Mouse (Mus musculus) hindbrain, embryonic 15.5 days (tissue): ENCODE measurements around the gene Zcchc17. TPM values are rescaled to one million over a fixed set of nuclear protein-coding genes. Genes with fewer than 3 reads are reported as not detected.

ENCODE experiments used
- polyA plus RNA-seq: library from polyadenylated mRNA; unstranded; fragments of >200 nt; fragmentation: Nextera tagmentation; extraction: Ambion mirVana; gene quantifications from 2 replicates; pipeline ENCODE4 v1.2.1, GENCODE M21; 2015

Zcchc17 gene
- polyA plus RNA-seq, 1 experiment from 2014 or later = 85.5 TPM

Other genes starting within 250 kb of the Zcchc17 start
- 3.4 and 5.1 TPM in 2 replicates for gene Hcrtr1, start 220.6 kb downstream of the Zcchc17 start, polyA plus RNA-seq
- 8.2 TPM in 2 replicates for gene Tinagl1, start 184.8 kb downstream of the Zcchc17 start, polyA plus RNA-seq
- 1.1 and 1.3 TPM in 2 replicates for gene Gm853, start 137.5 kb downstream of the Zcchc17 start, polyA plus RNA-seq
- gene Serinc2, start 80.7 kb downstream of the Zcchc17 start, polyA plus RNA-seq = 36.3 and 37.5 TPM in 2 replicates
- gene Fabp3, start 51.3 kb downstream of the Zcchc17 start, polyA plus RNA-seq = 265 and 266 TPM in 2 replicates
- 1.9 TPM in 2 replicates for gene Gm10570, start 51.3 kb downstream of the Zcchc17 start, polyA plus RNA-seq
- 95.3 and 98.3 TPM in 2 replicates for gene Snrnp40, start 189 bp upstream of the Zcchc17 start, polyA plus RNA-seq
- gene Nkain1, start 214.2 kb upstream of the Zcchc17 start, polyA plus RNA-seq = 11.7 and 12.6 TPM in 2 replicates